Mouse (Mus musculus): ENCODE measurements around the gene Pnpla6. TPM values are rescaled to one million over a fixed set of nuclear protein-coding genes. Genes with fewer than 3 reads are reported as not detected.

Gene Pnpla6
- polyA plus RNA-seq, 1 experiment from 2014 or later, result 16.0 TPM

DNA sequence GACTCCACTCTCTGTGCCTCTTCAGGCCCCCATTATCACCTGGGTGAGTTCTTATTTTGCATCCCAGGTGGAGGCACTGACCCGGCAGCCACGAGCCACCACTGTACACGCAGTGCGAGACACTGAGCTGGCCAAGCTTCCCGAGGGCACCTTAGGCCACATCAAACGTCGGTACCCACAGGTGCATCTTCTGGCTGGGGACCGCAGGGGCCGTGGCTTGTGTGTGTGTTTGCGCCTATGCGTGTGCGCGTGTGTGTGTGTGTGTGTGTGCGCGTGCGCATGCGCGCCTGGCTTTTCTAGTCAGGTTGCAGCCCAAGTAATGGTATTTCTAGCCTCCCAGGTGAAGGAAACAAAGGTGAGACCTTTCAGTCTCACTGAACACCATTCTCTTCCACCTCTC is 16.8 kb downstream of the Pnpla6 start:
- Histone ChIP-seq H3K4me1 (replicated peaks; ENCODE audit: control insufficient read depth, insufficient read depth) (no peaks in the 10 kb centered on the region), H3K36me3 (ENCODE audit: control insufficient read depth, insufficient read depth, low read length) (peaks cover 8% of the 10 kb centered on the region), H3K4me2 (replicated peaks; ENCODE audit: low read depth) (no peak overlapping the region), H3K9me3 (ENCODE audit: control insufficient read depth, low read length) (no peaks in the 10 kb centered on the region), H3K27ac (replicated peaks) (no peak overlapping the region), H3K9ac (ENCODE audit: low read length) (no peak overlapping the region), H3K27me3 (ENCODE audit: control insufficient read depth, insufficient read depth, low read length) (no peaks in the 10 kb centered on the region), H3K4me3 (ENCODE audit: low read depth, low read length) (no peak overlapping the region)
- TF ChIP-seq CTCF (IDR thresholded peaks at IDR 0.05; ENCODE audit: low read depth) (no peak), EP300 (optimal IDR thresholded peaks at IDR 0.05) (no peak)
- WGBS, result 94% methylated on average over 18 of the region's 18 CpGs
- ATAC-seq (ENCODE audit: low FRiP score, low TSS enrichment) (no peak), DNase-seq (ENCODE audit: low spot score) (no peak)

- no peaks in the 10 kb centered on the region for H3K9me3 ChIP-seq (ENCODE audit: control insufficient read depth, low read length)
- H3K27me3 ChIP-seq (ENCODE audit: control insufficient read depth, insufficient read depth, low read length), result no peaks in the 10 kb centered on the region
- DNase-seq (ENCODE audit: low spot score) (peak; percentile 48), ATAC-seq (ENCODE audit: low FRiP score, low TSS enrichment) (0 out of 2 replicates have a peak, but pooled peaks have one; percentile 39)
- 58% methylated on average over 15 of the region's 15 CpGs for WGBS
- no peak overlapping the region for H3K4me3 ChIP-seq (ENCODE audit: low read depth, low read length)
- H3K36me3 ChIP-seq (ENCODE audit: control insufficient read depth, insufficient read depth, low read length), result peaks cover 22% of the 10 kb centered on the region
- H3K27ac ChIP-seq (replicated peaks), result no peak overlapping the region
- no peak overlapping the region for H3K9ac ChIP-seq (ENCODE audit: low read length)
- TF ChIP-seq CTCF (IDR thresholded peaks at IDR 0.05; ENCODE audit: low read depth) (no peak), EP300 (optimal IDR thresholded peaks at IDR 0.05) (no peak)
- H3K4me2 ChIP-seq (replicated peaks; ENCODE audit: low read depth), result no peak overlapping the region
- no peaks in the 10 kb centered on the region for H3K4me1 ChIP-seq (replicated peaks; ENCODE audit: control insufficient read depth, insufficient read depth)
These were observed 21.1 kb downstream of the Pnpla6 start for GRCm38 (mm10) chr8:3536053-3536841.

DNA sequence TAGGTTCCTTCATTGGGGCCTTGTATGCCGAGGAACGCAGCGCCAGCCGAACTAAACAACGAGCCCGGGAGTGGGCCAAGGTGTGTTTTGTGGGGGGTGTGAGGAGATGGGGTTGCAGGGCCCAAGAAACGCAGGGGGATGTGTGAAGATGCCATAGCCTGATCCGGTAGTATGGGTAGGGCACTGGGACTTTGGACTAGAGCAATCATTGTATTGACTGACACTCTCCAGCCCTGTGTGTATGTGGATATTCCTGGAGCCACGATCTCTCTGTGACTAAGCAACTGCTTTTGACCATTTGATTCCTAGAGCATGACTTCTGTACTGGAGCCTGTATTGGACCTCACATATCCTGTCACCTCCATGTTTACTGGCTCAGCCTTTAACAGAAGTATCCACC is 21.8 kb downstream of the Pnpla6 start:
- Histone ChIP-seq H3K27ac (replicated peaks) (no peak overlapping the region), H3K9ac (ENCODE audit: low read length) (no peak overlapping the region), H3K27me3 (ENCODE audit: control insufficient read depth, insufficient read depth, low read length) (no peaks in the 10 kb centered on the region), H3K4me2 (replicated peaks; ENCODE audit: low read depth) (no peak overlapping the region), H3K4me3 (ENCODE audit: low read depth, low read length) (no peak overlapping the region), H3K36me3 (ENCODE audit: control insufficient read depth, insufficient read depth, low read length) (peaks cover 22% of the 10 kb centered on the region), H3K4me1 (replicated peaks; ENCODE audit: control insufficient read depth, insufficient read depth) (no peaks in the 10 kb centered on the region), H3K9me3 (ENCODE audit: control insufficient read depth, low read length) (no peaks in the 10 kb centered on the region)
- 92% methylated on average over 9 of the region's 9 CpGs for WGBS
- no peak for ATAC-seq (ENCODE audit: low FRiP score, low TSS enrichment)
- TF ChIP-seq EP300 (optimal IDR thresholded peaks at IDR 0.05) (no peak), CTCF (IDR thresholded peaks at IDR 0.05; ENCODE audit: low read depth) (no peak)
- no peak for DNase-seq (ENCODE audit: low spot score)

DNA sequence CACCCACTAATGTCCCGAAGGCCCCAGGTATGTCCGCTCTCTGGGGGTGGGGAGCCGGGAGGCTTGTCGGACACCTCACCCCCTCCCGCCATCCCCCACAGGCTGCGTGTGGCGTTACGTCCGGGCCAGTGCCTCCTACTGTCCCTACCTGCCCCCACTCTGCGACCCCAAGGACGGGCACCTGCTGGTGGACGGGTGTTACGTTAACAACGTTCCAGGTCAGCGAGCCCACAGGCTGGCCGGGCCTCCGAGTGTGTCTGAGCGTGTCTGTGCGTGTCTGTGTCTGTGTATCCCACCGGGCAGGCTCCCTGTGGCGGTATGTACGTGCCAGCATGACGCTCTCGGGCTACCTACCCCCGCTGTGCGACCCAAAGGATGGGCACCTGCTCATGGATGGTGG is 22.5 kb downstream of the Pnpla6 start:
- H3K9me3 ChIP-seq (ENCODE audit: control insufficient read depth, low read length), result no peaks in the 10 kb centered on the region
- H3K4me1 ChIP-seq (replicated peaks; ENCODE audit: control insufficient read depth, insufficient read depth), result no peaks in the 10 kb centered on the region
- 94% methylated on average over 26 of the region's 26 CpGs for WGBS
- no peaks in the 10 kb centered on the region for H3K27me3 ChIP-seq (ENCODE audit: control insufficient read depth, insufficient read depth, low read length)
- peaks cover 22% of the 10 kb centered on the region for H3K36me3 ChIP-seq (ENCODE audit: control insufficient read depth, insufficient read depth, low read length)
- no peak overlapping the region for H3K4me3 ChIP-seq (ENCODE audit: low read depth, low read length)
- no peak for TF ChIP-seq EP300 (optimal IDR thresholded peaks at IDR 0.05)
- TF ChIP-seq CTCF (IDR thresholded peaks at IDR 0.05; ENCODE audit: low read depth), result no peak
- ATAC-seq (ENCODE audit: low FRiP score, low TSS enrichment) (no peak), DNase-seq (ENCODE audit: low spot score) (no peak)
- no peak overlapping the region for H3K4me2 ChIP-seq (replicated peaks; ENCODE audit: low read depth)
- H3K9ac ChIP-seq (ENCODE audit: low read length), result no peak overlapping the region
- no peak overlapping the region for H3K27ac ChIP-seq (replicated peaks)

GRCm38 (mm10) chr8:3539146-3539545 is 24.0 kb downstream of the Pnpla6 start:
- H3K36me3 ChIP-seq (ENCODE audit: control insufficient read depth, insufficient read depth, low read length), result peaks cover 28% of the 10 kb centered on the region
- no peak for ATAC-seq (ENCODE audit: low FRiP score, low TSS enrichment)
- no peaks in the 10 kb centered on the region for H3K4me1 ChIP-seq (replicated peaks; ENCODE audit: control insufficient read depth, insufficient read depth)
- WGBS, result 85% methylated on average over 7 of the region's 7 CpGs
- H3K4me2 ChIP-seq (replicated peaks; ENCODE audit: low read depth), result no peak overlapping the region
- H3K27me3 ChIP-seq (ENCODE audit: control insufficient read depth, insufficient read depth, low read length), result no peaks in the 10 kb centered on the region
- DNase-seq (ENCODE audit: low spot score), result no peak
- H3K9ac ChIP-seq (ENCODE audit: low read length), result no peak overlapping the region
- no peaks in the 10 kb centered on the region for H3K9me3 ChIP-seq (ENCODE audit: control insufficient read depth, low read length)
- TF ChIP-seq CTCF (IDR thresholded peaks at IDR 0.05; ENCODE audit: low read depth), result no peak
- no peak for TF ChIP-seq EP300 (optimal IDR thresholded peaks at IDR 0.05)
- H3K27ac ChIP-seq (replicated peaks), result no peak overlapping the region
- no peak overlapping the region for H3K4me3 ChIP-seq (ENCODE audit: low read depth, low read length)

DNA sequence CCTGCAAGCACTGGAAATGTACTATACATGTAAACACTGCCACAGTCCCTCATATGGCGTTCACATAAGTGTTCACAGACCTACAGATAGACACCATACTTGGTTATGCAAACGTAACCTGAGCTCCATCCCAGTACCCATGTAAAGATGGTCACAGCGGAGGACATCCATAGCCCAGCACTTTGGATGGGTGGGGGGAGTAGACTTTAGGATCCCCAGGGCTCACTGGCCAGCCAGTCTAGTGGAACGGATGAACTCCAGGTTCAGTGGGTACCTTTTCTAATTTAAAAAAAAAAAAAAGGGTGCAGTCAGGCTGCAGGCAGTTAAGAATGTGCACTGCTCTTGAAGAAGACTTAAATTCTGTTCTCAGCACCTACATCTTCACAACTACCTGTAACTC is 24.9 kb downstream of the Pnpla6 start:
- peaks cover 33% of the 10 kb centered on the region for H3K36me3 ChIP-seq (ENCODE audit: control insufficient read depth, insufficient read depth, low read length)

More for the DNA sequence above, 24.9 kb downstream of the Pnpla6 start:
- no peak overlapping the region for H3K27ac ChIP-seq (replicated peaks)
- 88% methylated on average over 4 of the region's 4 CpGs for WGBS
- ATAC-seq (ENCODE audit: low FRiP score, low TSS enrichment), result no peak
- H3K4me3 ChIP-seq (ENCODE audit: low read depth, low read length), result no peak overlapping the region
- TF ChIP-seq CTCF (IDR thresholded peaks at IDR 0.05; ENCODE audit: low read depth) (no peak), EP300 (optimal IDR thresholded peaks at IDR 0.05) (no peak)
- no peak for DNase-seq (ENCODE audit: low spot score)
- no peaks in the 10 kb centered on the region for H3K27me3 ChIP-seq (ENCODE audit: control insufficient read depth, insufficient read depth, low read length)
- H3K4me1 ChIP-seq (replicated peaks; ENCODE audit: control insufficient read depth, insufficient read depth), result no peaks in the 10 kb centered on the region
- H3K4me2 ChIP-seq (replicated peaks; ENCODE audit: low read depth), result no peak overlapping the region
- no peaks in the 10 kb centered on the region for H3K9me3 ChIP-seq (ENCODE audit: control insufficient read depth, low read length)
- no peak overlapping the region for H3K9ac ChIP-seq (ENCODE audit: low read length)
